Comparison of ENCODE assay signal across 7 mouse cellular contexts in the genomic region with DNA sequence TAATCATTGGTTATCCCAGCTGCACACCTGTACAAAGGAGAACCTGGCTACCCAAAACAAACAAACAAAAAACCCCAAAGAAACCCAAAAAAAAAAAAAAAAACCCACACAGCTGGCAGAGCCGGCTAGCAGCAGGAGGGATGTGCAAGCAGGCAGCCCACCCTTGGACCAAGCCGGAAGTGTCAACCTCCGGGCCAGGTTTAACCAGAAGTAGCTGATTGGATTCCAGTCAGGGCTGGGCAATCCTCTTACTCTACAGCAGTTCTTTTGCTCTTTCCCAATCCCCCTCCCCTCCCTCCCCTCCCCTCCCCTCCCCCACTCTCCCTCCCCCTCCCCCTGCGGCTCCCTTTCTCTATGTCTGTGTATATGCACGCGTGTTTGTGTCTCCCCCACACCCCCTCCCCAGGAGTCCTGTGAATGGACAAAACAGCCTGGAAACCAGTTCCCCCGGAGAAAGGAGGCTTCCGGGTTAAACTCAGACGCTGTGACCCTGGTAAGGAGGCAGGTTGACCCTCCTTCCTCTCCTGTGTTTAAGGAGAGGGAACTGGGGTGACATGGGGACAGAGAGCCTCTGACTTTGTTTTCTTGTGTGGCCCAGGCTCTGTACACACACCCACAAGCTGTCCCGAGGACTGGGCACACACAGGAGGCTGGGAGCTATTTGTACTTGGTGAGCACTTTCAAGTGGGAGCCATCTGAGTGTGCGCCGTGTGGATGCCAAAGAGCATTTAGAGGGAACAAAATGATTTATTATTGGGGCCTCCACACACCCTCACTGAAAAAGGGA.
A peak's percentile ranks its signal among the peaks of the same experiment; 100 is the strongest.
DNase-seq lines count a peak whose midpoint lies in the region; ATAC-seq lines count a peak whose summit lies in the region.

No protein-coding gene starts in this region.

- H3K4me1 ChIP-seq in embryonic facial prominence, embryonic 14.5 days (ENCODE audit: control insufficient read depth, insufficient read depth, low read length): peaks cover 14% of the 10 kb centered on the region; the same call in 1 of the 2 replicates
- peaks cover 11% of the 10 kb centered on the region for H3K4me1 ChIP-seq in limb, embryonic 15.5 days
- peaks cover 15% of the 10 kb centered on the region for H3K4me1 ChIP-seq in midbrain, embryonic 16.5 days (ENCODE audit: control insufficient read depth, insufficient read depth, low read length)

- no peaks in the 10 kb centered on the region for H3K27me3 ChIP-seq in embryonic facial prominence, embryonic 14.5 days (replicated peaks; ENCODE audit: control insufficient read depth, insufficient read depth, low read length)
- no peaks in the 10 kb centered on the region for H3K27me3 ChIP-seq in limb, embryonic 15.5 days
- peaks cover 2% of the 10 kb centered on the region; the same call in 1 of the 2 replicates for H3K27me3 ChIP-seq in midbrain, embryonic 16.5 days (ENCODE audit: control insufficient read depth, insufficient read depth, low read depth, low read length)

- H3K4me2 ChIP-seq in embryonic facial prominence, embryonic 14.5 days (ENCODE audit: low read depth, low read length): peak overlapping the region; percentile 43
- 0 out of 2 replicates have a peak overlapping the region, but pooled peaks have one; percentile 19 for H3K4me2 ChIP-seq in limb, embryonic 15.5 days
- H3K4me2 ChIP-seq in midbrain, embryonic 16.5 days (ENCODE audit: low read length): peak overlapping the region; percentile 42

- H3K4me3 ChIP-seq in embryonic facial prominence, embryonic 14.5 days (ENCODE audit: low read depth, low read length): 0 out of 2 replicates have a peak overlapping the region, but pooled peaks have one; percentile 3
- H3K4me3 ChIP-seq in limb, embryonic 15.5 days: no peak overlapping the region
- H3K4me3 ChIP-seq in midbrain, embryonic 16.5 days (ENCODE audit: low read depth, low read length): no peak overlapping the region

- 12% methylated on average over 11 of the region's 12 CpGs for WGBS in embryonic facial prominence, embryonic 14.5 days
- 8% methylated on average over 9 of the region's 12 CpGs for WGBS in limb, embryonic 15.5 days
- WGBS in midbrain, embryonic 16.5 days: 9% methylated on average over 10 of the region's 12 CpGs

- H3K27ac ChIP-seq in embryonic facial prominence, embryonic 14.5 days (replicated peaks; ENCODE audit: low read depth, low read length): no peak overlapping the region
- no peak overlapping the region for H3K27ac ChIP-seq in limb, embryonic 15.5 days
- no peak overlapping the region for H3K27ac ChIP-seq in midbrain, embryonic 16.5 days (ENCODE audit: low read length)

- 0 out of 2 replicates have a peak, but pooled peaks have one; percentile 22 for ATAC-seq in embryonic facial prominence, embryonic 14.5 days (ENCODE audit: low read depth)
- no peak for ATAC-seq in limb, embryonic 15.5 days (ENCODE audit: insufficient number of reproducible peaks, low FRiP score, low TSS enrichment, low read depth)
- ATAC-seq in midbrain, embryonic 16.5 days: 0 out of 2 replicates have a peak, but pooled peaks have one; percentile 54

- H3K36me3 ChIP-seq in embryonic facial prominence, embryonic 14.5 days (ENCODE audit: control insufficient read depth, insufficient read depth, low read length): no peaks in the 10 kb centered on the region
- no peaks in the 10 kb centered on the region for H3K36me3 ChIP-seq in limb, embryonic 15.5 days
- no peaks in the 10 kb centered on the region for H3K36me3 ChIP-seq in midbrain, embryonic 16.5 days (ENCODE audit: control insufficient read depth, insufficient read depth, low read length)

- peak; percentile 74 for DNase-seq in ZHBTc4 (ENCODE audit: low read depth, low spot score)
- peak; percentile 50 for DNase-seq in embryonic facial prominence, embryonic 14.5 days (ENCODE audit: low spot score)
- no peak for DNase-seq in adipocyte (ENCODE audit: low spot score)
- no peak for DNase-seq in adrenal gland, adult (ENCODE audit: inconsistent age in 2 of 2, low spot score in 1 of 2)
- DNase-seq in MN1 (ENCODE audit: low spot score): no peak

- H3K9me3 ChIP-seq in embryonic facial prominence, embryonic 14.5 days (ENCODE audit: control insufficient read depth, low read length): peaks cover 2% of the 10 kb centered on the region; the same call in 1 of the 2 replicates
- no peaks in the 10 kb centered on the region for H3K9me3 ChIP-seq in limb, embryonic 15.5 days
- no peaks in the 10 kb centered on the region for H3K9me3 ChIP-seq in midbrain, embryonic 16.5 days (replicated peaks; ENCODE audit: control insufficient read depth, low read length, poor library complexity, severe bottlenecking)

- no peak overlapping the region for H3K9ac ChIP-seq in embryonic facial prominence, embryonic 14.5 days (ENCODE audit: low read depth, low read length)
- H3K9ac ChIP-seq in limb, embryonic 15.5 days: no peak overlapping the region
- H3K9ac ChIP-seq in midbrain, embryonic 16.5 days (ENCODE audit: low read depth, low read length): no peak overlapping the region

Comparison
In these comparisons a context has a peak if more than half of its experiments do, and no peak if none do; other contexts are left out.
1. DNase-seq: peak in ZHBTc4 (single experiment) and embryonic facial prominence, embryonic 14.5 days (single experiment); none in adipocyte (single experiment), adrenal gland, adult (0 of 2) and MN1 (single experiment).
2. Peak in every context shown above with its lines, with median percentiles within 50 percentile points of each other: H3K4me2 ChIP-seq.